Mouse (Mus musculus): ENCODE measurements around the gene Gm6793.

DNA sequence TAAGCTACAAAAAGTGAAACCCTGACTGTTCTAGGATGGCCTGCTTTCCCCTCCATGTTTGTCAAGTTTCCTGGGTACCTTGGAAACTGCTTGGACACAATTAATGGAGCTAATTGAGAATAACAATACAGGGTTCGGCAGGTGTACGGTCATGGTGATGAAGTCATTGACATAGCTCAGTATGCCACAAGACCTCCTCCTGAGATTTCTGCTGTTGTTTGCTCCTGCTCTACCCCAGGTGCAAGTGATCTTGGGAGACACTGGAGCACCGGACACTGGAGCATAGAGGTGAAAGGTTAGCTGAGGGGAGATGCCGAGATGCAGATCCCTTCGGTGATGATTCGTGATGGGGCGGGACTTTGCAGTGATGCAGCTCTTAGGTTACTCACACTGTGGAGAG is 18.2 kb upstream of the Gm6793 start:
- no peak for TF ChIP-seq POLR2A (IDR thresholded peaks at IDR 0.05; ENCODE audit: borderline replicate concordance, control insufficient read depth, low read depth, low read length)
- TF ChIP-seq CTCF (IDR thresholded peaks at IDR 0.05; ENCODE audit: control insufficient read depth, insufficient read depth, low read length) = no peak
